Mouse (Mus musculus) limb, embryonic 14.5 days (tissue): Measurements from ENCODE around the gene Frem2. TPM values are rescaled to one million over a fixed set of nuclear protein-coding genes. Genes with fewer than 3 reads are reported as not detected.

ENCODE experiments used
- ATAC-seq: fragments of 200-750 bp; cut with Nextera tagmentation; 2 replicates; pipeline ENCODE4 v1.8.0; 2017; ENCODE audit warnings: low read depth, moderate number of reproducible peaks, moderate TSS enrichment; ENCODE audit not compliant: low FRiP score
- DNase-seq: peaks from one replicate; pipeline ENCODE4 v3.0.0-alpha.2; 2015; ENCODE audit warnings: low spot score
- H3K27ac ChIP-seq: fragments of 300-500 bp; sonication (generic); replicated peaks from 2 replicates; pipeline ENCODE4 v1.5.1; 2014; ENCODE audit warnings: low read depth, mild to moderate bottlenecking, low read length, moderate library complexity, mixed read lengths
- H3K27me3 ChIP-seq: fragments of 300-500 bp; sonication (generic); 2 replicates; pipeline ENCODE4 v1.6.1; 2014; ENCODE audit warnings: low read length, mixed read lengths; ENCODE audit not compliant: control insufficient read depth, insufficient read depth
- H3K36me3 ChIP-seq: fragments of 300-500 bp; sonication (generic); 2 replicates; pipeline ENCODE4 v1.6.1; 2014; ENCODE audit warnings: mild to moderate bottlenecking, low read length, moderate library complexity, mixed read lengths; ENCODE audit not compliant: control insufficient read depth, insufficient read depth
- H3K4me1 ChIP-seq: fragments of 300-500 bp; sonication (generic); 2 replicates; pipeline ENCODE4 v1.6.1; 2014; ENCODE audit warnings: antibody characterized with exemption, low read length, mixed read lengths; ENCODE audit not compliant: control insufficient read depth, insufficient read depth
- H3K4me2 ChIP-seq: fragments of 300-500 bp; sonication (generic); replicated peaks from 2 replicates; pipeline ENCODE4 v1.6.1; 2014; ENCODE audit warnings: low read depth, mild to moderate bottlenecking, low read length, moderate library complexity; ENCODE audit not compliant: severe bottlenecking
- H3K4me3 ChIP-seq: fragments of 300-500 bp; sonication (generic); replicated peaks from 2 replicates; pipeline ENCODE4 v1.5.1; 2014; ENCODE audit warnings: low read length
- H3K9ac ChIP-seq: fragments of 300-500 bp; sonication (generic); 2 replicates; pipeline ENCODE4 v1.6.1; 2014; ENCODE audit warnings: mild to moderate bottlenecking, low read depth, low read length, moderate library complexity; ENCODE audit not compliant: severe bottlenecking
- H3K9me3 ChIP-seq: fragments of 300-500 bp; sonication (generic); 2 replicates; pipeline ENCODE4 v1.6.1; 2016; ENCODE audit warnings: low read length; ENCODE audit not compliant: control insufficient read depth
- POLR2A ChIP-seq: fragments of 200-500 bp; IDR thresholded peaks from 2 replicates; pipeline ENCODE4 v1.8.0; 2012; ENCODE audit warnings: inconsistent platforms, mild to moderate bottlenecking, moderate library complexity, borderline replicate concordance; ENCODE audit not compliant: insufficient read depth, insufficient read length; ENCODE audit errors: extremely low read depth
- WGBS: fragments of 180-500 bp; shearing (Covaris S2); extraction: QIAGEN DNeasy Blood & Tissue Kit; methylation state at CpG from one replicate; pipeline ENCODE4 v1.1.7; 2014; 5-methylcytosine and 5-hydroxymethylcytosine counted together
- polyA plus RNA-seq, 2 experiments: library from polyadenylated mRNA; depleted of rRNA in 1 of 2; stranded (reverse) in 1 of 2; unstranded in 1 of 2; fragments of >200 nt; fragmentation: Nextera tagmentation in 1 of 2; extraction: Ambion mirVana in 1 of 2; gene quantifications; 2 replicates each; pipeline versions ENCODE4 v1.2.1 to v1.2.3; 2012 to 2014

Gene Frem2
- polyA plus RNA-seq (2012; rRNA removed) (15.2 and 16.8 TPM in 2 replicates), polyA plus RNA-seq (2014; fragmentation: Nextera tagmentation; extraction: Ambion mirVana) (10.0 and 10.9 TPM in 2 replicates)

- DNase-seq (peak; percentile 87), ATAC-seq (peak; percentile 91)
- H3K27me3 ChIP-seq = peaks cover 8% of the 10 kb centered on the region; the same call in 1 of the 2 replicates
- no peak within 1 kb of the TSS for H3K27ac ChIP-seq
- H3K9me3 ChIP-seq = peaks cover 16% of the 10 kb centered on the region; the same call in 1 of the 2 replicates
- peaks cover 10% of the 10 kb centered on the region for H3K36me3 ChIP-seq
- 0 out of 2 replicates have a peak, but pooled peaks cover 10% of the 10 kb centered on the region for H3K4me1 ChIP-seq
- peak within 1 kb of the TSS; percentile 51 for H3K9ac ChIP-seq
- WGBS = under 1% methylated on average over 34 of the region's 34 CpGs
- H3K4me2 ChIP-seq = peak within 1 kb of the TSS; percentile 100
- no peak for TF ChIP-seq POLR2A
- H3K4me3 ChIP-seq = peak within 1 kb of the TSS; percentile 55
These were observed at the start of gene Frem2 for GRCm38 (mm10) chr3:53656878-53657561. Frem2 (minus strand) TSS chr3:53657355.

- no peak for TF ChIP-seq POLR2A
- peak; percentile 51 for ATAC-seq
- H3K27ac ChIP-seq = no peak overlapping the region
These were observed 48.9 kb upstream of the Frem2 start for GRCm38 (mm10) chr3:53705992-53706495.

GRCm38 (mm10) chr3:53703126-53703505 lies 46.0 kb upstream of the Frem2 start:
- Histone ChIP-seq H3K27me3 (no peaks in the 10 kb centered on the region), H3K27ac (no peak overlapping the region), H3K9me3 (no peaks in the 10 kb centered on the region), H3K4me1 (peaks cover 12% of the 10 kb centered on the region), H3K4me3 (no peak overlapping the region), H3K9ac (no peak overlapping the region), H3K36me3 (no peaks in the 10 kb centered on the region), H3K4me2 (no peak overlapping the region)
- no peak for ATAC-seq
- DNase-seq = no peak
- 73% methylated on average over 8 of the region's 8 CpGs for WGBS
- TF ChIP-seq POLR2A = no peak

More at GRCm38 (mm10) chr3:53705992-53706495, 48.9 kb upstream of the Frem2 start:
- no peak overlapping the region for H3K4me3 ChIP-seq
- no peak overlapping the region for H3K9ac ChIP-seq
- WGBS = 11% methylated on average over 6 of the region's 6 CpGs
- no peaks in the 10 kb centered on the region for H3K27me3 ChIP-seq
- H3K4me1 ChIP-seq = peaks cover 12% of the 10 kb centered on the region
- H3K4me2 ChIP-seq = peak overlapping the region; percentile 27
- H3K9me3 ChIP-seq = no peaks in the 10 kb centered on the region
- peak; percentile 73 for DNase-seq
- no peaks in the 10 kb centered on the region for H3K36me3 ChIP-seq

GRCm38 (mm10) chr3:53702421-53703125 lies 45.4 kb upstream of the Frem2 start:
- H3K27me3 ChIP-seq = no peaks in the 10 kb centered on the region
- H3K9me3 ChIP-seq = no peaks in the 10 kb centered on the region
- H3K36me3 ChIP-seq = no peaks in the 10 kb centered on the region
- H3K4me2 ChIP-seq = no peak overlapping the region
- no peak for TF ChIP-seq POLR2A
- peaks cover 12% of the 10 kb centered on the region for H3K4me1 ChIP-seq
- no peak for DNase-seq
- H3K9ac ChIP-seq = no peak overlapping the region
- no peak for ATAC-seq
- WGBS = 60% methylated on average over 9 of the region's 9 CpGs
- no peak overlapping the region for H3K27ac ChIP-seq
- H3K4me3 ChIP-seq = no peak overlapping the region

GRCm38 (mm10) chr3:53701940-53702339 lies 44.8 kb upstream of the Frem2 start:
- WGBS = 61% methylated on average over 1 of the region's 1 CpGs
- Histone ChIP-seq H3K4me3 (no peak overlapping the region), H3K9ac (no peak overlapping the region), H3K4me1 (peaks cover 10% of the 10 kb centered on the region), H3K4me2 (no peak overlapping the region), H3K27me3 (no peaks in the 10 kb centered on the region), H3K9me3 (no peaks in the 10 kb centered on the region), H3K27ac (no peak overlapping the region), H3K36me3 (no peaks in the 10 kb centered on the region)
- no peak for TF ChIP-seq POLR2A
- ATAC-seq (no peak), DNase-seq (no peak)
